Mouse (Mus musculus) embryo, embryonic 11.5 days (tissue): ENCODE results near the gene Skp1a.
"Not testable (repeated sequence)": the region's sequence is repeated elsewhere in the genome, so short reads cannot be mapped to it uniquely, and the experiment has no call there.

Experiments used
- DNase-seq: peaks from one replicate; pipeline ENCODE4 v3.0.0-alpha.2; 2012; ENCODE audit warnings: low read depth, low spot score

The Skp1a gene

DNA sequence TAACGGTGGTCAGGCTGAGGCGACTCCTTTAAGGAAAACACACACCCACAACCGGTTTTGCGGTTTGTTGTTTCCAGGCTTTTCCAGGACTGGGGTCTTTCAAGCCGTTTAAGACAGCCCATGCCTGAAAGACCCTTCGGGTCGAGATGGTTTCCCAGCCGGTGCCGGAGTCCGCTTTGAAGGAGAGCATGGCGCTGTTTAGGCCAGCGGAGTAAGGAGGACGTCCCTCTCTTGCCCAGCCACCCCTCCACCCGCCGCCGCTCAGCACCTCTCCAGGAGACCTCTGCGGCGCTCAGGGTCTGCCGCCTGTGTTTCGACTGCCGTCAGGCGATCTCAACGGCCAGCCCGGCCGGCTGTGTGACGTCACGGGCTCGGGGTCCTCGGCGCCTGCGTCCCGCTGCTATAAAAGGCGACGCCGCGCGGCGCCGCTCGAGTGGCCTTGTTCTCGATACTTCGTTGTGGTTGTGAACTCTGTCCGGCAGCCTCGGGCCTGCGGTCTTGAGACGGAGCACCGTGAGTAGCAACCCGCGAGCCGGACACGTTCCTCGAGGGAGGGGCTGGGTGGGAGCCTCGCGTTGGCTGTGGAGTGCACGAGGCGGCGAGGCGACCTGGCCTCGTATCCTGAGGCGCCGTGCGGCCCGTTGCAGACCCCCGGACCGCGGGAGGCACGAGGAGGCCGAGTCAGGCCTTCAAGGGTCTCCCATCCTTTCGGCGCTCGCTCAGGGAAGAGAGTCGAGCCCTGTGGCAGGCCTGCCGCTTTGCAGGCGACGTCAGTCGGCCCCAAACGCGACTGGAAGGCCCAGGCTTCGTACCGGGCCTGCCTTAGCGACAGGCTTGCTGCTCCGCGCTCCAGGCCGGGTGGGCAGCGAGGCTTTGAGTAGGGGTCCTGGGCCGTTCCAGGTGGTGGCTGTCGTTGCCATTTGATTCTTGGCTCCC, at the start of gene Skp1a:
Gene Skp1a, plus strand, starts transcription at position 390 of the 936 bp plus-strand sequence.
- peak; percentile 90 for DNase-seq

DNA sequence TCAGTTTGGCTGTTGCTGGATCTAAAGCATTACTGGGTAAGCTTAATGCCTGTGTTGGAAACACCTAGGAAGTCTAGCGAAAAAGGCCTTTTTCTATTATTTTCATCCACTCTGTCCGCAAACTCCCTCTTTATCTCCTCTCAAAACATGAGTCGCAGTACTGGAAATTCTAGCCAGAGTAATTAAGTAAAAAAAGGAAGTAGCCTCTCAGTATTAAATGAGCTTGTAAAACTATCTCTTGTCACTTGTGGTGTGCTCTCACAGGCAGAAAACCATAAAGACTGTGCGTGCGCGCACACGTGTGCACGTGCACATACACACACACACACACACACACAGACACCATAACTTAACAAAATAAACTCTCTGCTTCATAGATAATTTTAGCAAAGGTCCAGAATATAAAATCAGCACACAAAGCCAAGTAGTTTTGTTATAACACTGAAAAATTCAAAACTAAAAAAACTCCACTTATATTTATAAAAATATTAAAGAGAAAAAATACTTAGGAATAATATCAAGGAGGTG, 35.2 kb upstream of the Skp1a start:
- DNase-seq, result not testable (repeated sequence)

DNA sequence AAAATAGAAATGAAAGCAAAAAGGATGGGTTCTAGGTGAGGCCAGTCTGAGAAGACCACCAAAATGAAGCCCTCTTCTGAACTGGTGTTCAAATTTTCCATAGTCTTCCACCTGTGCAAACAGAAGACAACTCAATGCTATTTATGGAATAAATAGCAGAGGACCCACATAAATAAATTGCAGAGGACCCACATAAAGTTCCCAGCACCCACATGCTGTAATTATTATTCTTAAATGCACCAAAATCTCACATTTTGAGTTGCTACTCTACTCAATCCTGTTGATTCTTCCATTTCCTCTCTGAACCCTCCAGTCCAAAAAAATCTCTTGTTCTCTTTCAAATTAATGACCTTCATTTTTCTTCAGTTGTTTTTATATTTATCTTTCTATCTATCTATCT, 17.9 kb upstream of the Skp1a start, which contains the start of gene Olfr1371:
Gene Olfr1371, minus strand, starts transcription at position 101 of the 400 bp plus-strand sequence.
- no peak for DNase-seq

- DNase-seq, result peak; percentile 50
These were observed 11.5 kb upstream of the Skp1a start for GRCm38 (mm10) chr11:52220282-52220681.

- DNase-seq, result not testable (repeated sequence)
These were observed 9.9 kb upstream of the Skp1a start for GRCm38 (mm10) chr11:52221921-52222320.

DNA sequence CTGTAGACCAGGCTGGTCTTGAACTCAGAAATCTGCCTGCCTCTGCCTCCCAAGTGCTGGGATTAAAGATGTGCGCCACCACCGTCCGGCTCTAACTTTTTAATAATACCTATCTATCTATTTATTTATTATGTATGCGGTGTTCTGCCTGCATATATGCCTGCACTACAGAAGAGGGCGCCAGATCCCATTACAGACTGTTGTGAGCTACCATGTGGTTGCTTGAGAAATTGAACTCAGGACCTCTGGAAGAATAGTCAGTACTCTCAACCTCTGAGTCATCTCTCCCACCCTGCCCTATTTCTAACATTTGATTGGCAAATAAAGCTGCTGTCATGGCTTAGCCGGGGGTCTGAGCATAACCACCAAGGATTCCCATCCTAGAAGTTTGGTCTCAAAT, 8.9 kb upstream of the Skp1a start:
- DNase-seq, result no peak

DNA sequence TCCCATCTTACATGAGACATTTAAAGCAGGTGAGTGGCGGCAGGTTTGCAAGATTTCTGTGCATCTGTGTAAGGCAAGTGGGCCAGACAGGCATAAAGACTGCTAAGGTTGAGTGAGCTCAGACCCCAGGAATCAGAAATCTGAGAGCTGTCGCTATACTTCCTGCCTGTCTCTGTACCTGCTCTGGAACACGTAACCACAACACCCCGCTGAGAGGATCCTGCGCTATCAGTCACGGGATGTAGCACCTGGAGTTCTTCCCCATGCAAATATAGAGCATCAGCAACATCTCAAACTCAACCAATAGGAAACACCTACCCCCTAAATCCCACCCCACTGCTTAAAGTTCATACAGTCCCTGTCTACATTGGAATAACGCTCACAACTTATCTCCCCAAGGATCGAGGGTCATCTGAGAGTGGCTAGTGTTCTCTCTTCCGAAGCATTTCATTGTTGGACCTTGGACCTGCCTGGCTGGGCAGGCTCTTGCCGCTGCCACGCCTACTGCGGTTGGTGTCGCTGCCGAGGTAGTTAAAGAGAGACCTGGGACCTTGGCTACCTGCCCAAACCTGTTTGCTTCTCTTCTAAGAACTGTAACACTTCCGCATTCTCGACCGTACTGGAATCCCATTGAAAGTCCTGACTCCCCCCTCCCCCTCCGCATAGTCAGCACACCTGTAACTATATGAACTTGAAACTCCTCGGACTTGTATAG, 7.7 kb upstream of the Skp1a start:
- DNase-seq, result no peak

- no peak for DNase-seq
These were observed 5.7 kb upstream of the Skp1a start for GRCm38 (mm10) chr11:52225986-52226599.

GRCm38 (mm10) chr11:52227053-52227452, 4.7 kb upstream of the Skp1a start:
- no peak for DNase-seq

GRCm38 (mm10) chr11:52227466-52228226, 4.1 kb upstream of the Skp1a start:
- no peak for DNase-seq

GRCm38 (mm10) chr11:52228722-52229448, 2.9 kb upstream of the Skp1a start:
- no peak for DNase-seq

- DNase-seq, result no peak
These were observed 1.1 kb upstream of the Skp1a start for GRCm38 (mm10) chr11:52230694-52231093.

- no peak for DNase-seq
These were observed 1.4 kb downstream of the Skp1a start for GRCm38 (mm10) chr11:52233043-52233653.

DNA sequence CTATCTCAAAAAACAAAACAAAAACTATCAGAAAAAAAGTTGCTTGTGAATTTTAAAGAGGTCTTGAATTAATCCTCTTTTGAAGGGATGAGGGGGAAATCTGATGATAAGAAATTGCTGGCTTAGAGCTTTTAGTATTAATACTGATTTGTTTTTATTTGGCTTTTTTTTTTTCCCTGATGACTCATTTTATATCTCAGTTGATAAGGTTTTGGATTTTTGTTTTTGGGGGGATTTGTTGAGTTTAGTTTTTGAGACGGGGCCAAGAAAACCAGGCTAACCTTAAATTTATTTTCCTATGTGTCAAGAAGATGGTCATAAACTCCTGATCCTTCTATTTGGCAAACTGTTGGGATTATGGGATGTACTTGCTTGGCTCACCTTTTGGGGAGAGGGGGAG, 2.1 kb downstream of the Skp1a start:
- DNase-seq, result no peak

- DNase-seq, result no peak
These were observed 2.7 kb downstream of the Skp1a start for GRCm38 (mm10) chr11:52234509-52234908.

DNA sequence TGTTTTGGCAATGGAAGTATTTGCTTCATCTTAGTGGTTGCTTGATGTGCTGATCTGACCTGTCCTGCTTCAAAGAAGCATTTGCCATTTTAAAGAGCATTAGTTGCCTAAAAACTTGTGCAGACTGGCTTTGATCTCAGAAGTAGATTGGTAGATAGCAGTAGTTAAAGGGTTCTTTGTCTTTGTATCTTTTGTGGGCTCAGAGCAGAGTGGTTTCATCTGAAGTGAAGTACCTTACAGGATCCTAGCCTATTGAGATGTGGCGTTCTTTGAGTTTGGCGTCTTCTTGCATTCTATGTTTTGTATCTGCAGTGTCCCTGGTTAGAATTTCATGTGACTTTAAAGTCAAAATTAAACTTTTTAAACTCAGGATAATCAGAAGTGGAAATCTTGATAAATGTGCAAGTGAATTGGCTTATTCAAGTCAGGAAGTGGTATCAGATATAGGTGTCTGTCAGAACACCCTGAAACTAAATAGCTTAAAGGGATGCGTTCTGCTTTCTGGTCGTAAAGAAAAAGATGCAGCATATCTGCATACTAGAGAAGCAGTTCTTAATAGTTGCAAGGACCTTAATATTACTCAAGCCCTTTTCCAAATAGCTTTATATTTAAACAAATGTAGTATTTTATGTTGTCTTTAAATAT, 9.2 kb downstream of the Skp1a start:
- no peak for DNase-seq

DNA sequence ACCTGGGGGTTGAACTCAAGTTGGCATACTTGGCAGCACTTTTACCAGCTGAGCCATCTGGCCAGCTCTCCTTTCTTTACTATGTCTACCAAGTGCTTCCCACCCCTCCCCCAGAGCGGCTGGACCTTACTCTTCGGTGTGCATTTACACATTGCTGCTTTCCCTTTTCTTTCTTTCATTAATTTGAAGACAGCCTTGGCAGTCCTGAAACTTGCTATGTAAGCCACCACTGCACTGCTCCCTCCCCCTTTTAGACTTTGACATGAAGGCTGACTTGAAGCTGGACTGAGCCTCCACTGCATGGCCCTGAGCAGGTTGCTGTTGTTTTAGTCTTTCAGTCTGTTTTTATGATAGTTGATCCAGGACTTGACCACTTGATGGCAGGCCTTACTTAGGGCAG, 17.7 kb downstream of the Skp1a start:
- DNase-seq, result no peak

GRCm38 (mm10) chr11:52251770-52252169, 20.0 kb downstream of the Skp1a start:
- no peak for DNase-seq

- DNase-seq, result no peak
These were observed 20.9 kb downstream of the Skp1a start for GRCm38 (mm10) chr11:52252692-52253091.
